Mouse (Mus musculus): Measurements from ENCODE around the gene Rhd. TPM values are rescaled to one million over a fixed set of nuclear protein-coding genes. Genes with fewer than 3 reads are reported as not detected.

The Rhd gene
- total and polyA plus RNA-seq, 3 experiments: 0.79 to 1.3 (median 1.1) TPM

GRCm38 (mm10) chr4:134861884-134862283 lies 2.5 kb upstream of the Rhd start:
- Histone ChIP-seq H3K9me3 (replicated peaks; ENCODE audit: low read length) (no peaks in the 10 kb centered on the region), H3K79me2 (replicated peaks; ENCODE audit: control insufficient read depth, extremely low read depth, insufficient read depth, poor library complexity, severe bottlenecking) (no peaks in the 10 kb centered on the region), H3K4me2 (ENCODE audit: insufficient read depth, low read depth, poor library complexity, severe bottlenecking) (no peak overlapping the region), H3K4me1 (ENCODE audit: control insufficient read depth in 1 of 2, insufficient read depth in 2 of 2) (peaks cover 0 to 4% of the 10 kb centered on the region in 2 experiments; a peak in 1 of 4 replicates), H3K36me3 (replicated peaks in 1 of 2; ENCODE audit: control insufficient read depth in 1 of 2, insufficient read depth in 1 of 2, low read length in 1 of 2) (no peaks in the 10 kb centered on the region), H3K9ac (ENCODE audit: insufficient read depth, low read depth) (no peak overlapping the region), H3K4me3 (replicated peaks in 1 of 3; ENCODE audit: low read depth in 2 of 3, low read length in 2 of 3, poor library complexity in 1 of 3) (no peak overlapping the region), H3K27ac (ENCODE audit: insufficient read depth, low read depth) (no peak overlapping the region), H3K27me3 (replicated peaks) (peaks cover 28% of the 10 kb centered on the region)
- TF ChIP-seq PAX5 (IDR thresholded peaks at IDR 0.05; ENCODE audit: low read length) (no peak), ZMIZ1 (IDR thresholded peaks at IDR 0.05; ENCODE audit: low read depth, low read length) (no peak), UBTF (IDR thresholded peaks at IDR 0.05; ENCODE audit: low read depth, low read length) (no peak), EP300 (IDR thresholded peaks at IDR 0.05; ENCODE audit: low read length) (no peak), ZC3H11A (IDR thresholded peaks at IDR 0.05; ENCODE audit: low read depth, low read length) (no peak), SIN3A (IDR thresholded peaks at IDR 0.05; ENCODE audit: low read length) (no peak), CHD2 (IDR thresholded peaks at IDR 0.05; ENCODE audit: low read length) (no peak), SMC3 (IDR thresholded peaks at IDR 0.05; ENCODE audit: low read depth, low read length) (no peak), IRF4 (IDR thresholded peaks at IDR 0.05; ENCODE audit: low read depth, low read length) (no peak), ZNF384 (IDR thresholded peaks at IDR 0.05; ENCODE audit: low read depth, low read length) (no peak), GABPA (IDR thresholded peaks at IDR 0.05; ENCODE audit: insufficient replicate concordance, low read depth, low read length) (no peak), MAZ (IDR thresholded peaks at IDR 0.05; ENCODE audit: low read depth, low read length) (no peak), CTCF (conservative IDR thresholded peaks at IDR 0.05 in 1 of 2, IDR thresholded peaks at IDR 0.05 in 1 of 2; ENCODE audit: low read depth in 2 of 2, low read length in 2 of 2) (no peak), MYC (IDR thresholded peaks at IDR 0.05; ENCODE audit: low read depth, low read length) (no peak), NRF1 (IDR thresholded peaks at IDR 0.05; ENCODE audit: low read depth, low read length) (no peak), JUN (IDR thresholded peaks at IDR 0.05; ENCODE audit: insufficient read depth, low read depth, low read length) (no peak), MAX (IDR thresholded peaks at IDR 0.05; ENCODE audit: low read length) (no peak)
- dilution Hi-C loops (cut with MboI; ENCODE audit: extremely low pct_ligation_motif_present, extremely low pct_unique_long_range_greater_than_20kb, low sequenced_read_pairs) (no loop called here), in situ Hi-C loops (cut with MboI; ENCODE audit: low pct_ligation_motif_present, low pct_unique_long_range_greater_than_20kb, low sequenced_read_pairs) (no loop called here)
- no peak for DNase-seq (ENCODE audit: extremely low read depth)

- no peak overlapping the region for H3K9ac ChIP-seq (ENCODE audit: insufficient read depth, low read depth)
- H3K4me3 ChIP-seq (replicated peaks in 1 of 3; ENCODE audit: low read depth in 2 of 3, low read length in 2 of 3, poor library complexity in 1 of 3): no peak overlapping the region
- H3K4me1 ChIP-seq (ENCODE audit: control insufficient read depth in 1 of 2, insufficient read depth in 2 of 2): peaks cover 0 to 4% of the 10 kb centered on the region in 2 experiments; a peak in 1 of 4 replicates
- no peaks in the 10 kb centered on the region for H3K36me3 ChIP-seq (replicated peaks in 1 of 2; ENCODE audit: control insufficient read depth in 1 of 2, insufficient read depth in 1 of 2, low read length in 1 of 2)
- dilution Hi-C loops (cut with MboI; ENCODE audit: extremely low pct_ligation_motif_present, extremely low pct_unique_long_range_greater_than_20kb, low sequenced_read_pairs) (no loop called here), in situ Hi-C loops (cut with MboI; ENCODE audit: low pct_ligation_motif_present, low pct_unique_long_range_greater_than_20kb, low sequenced_read_pairs) (no loop called here)
- H3K79me2 ChIP-seq (replicated peaks; ENCODE audit: control insufficient read depth, extremely low read depth, insufficient read depth, poor library complexity, severe bottlenecking): no peaks in the 10 kb centered on the region
- H3K27ac ChIP-seq (ENCODE audit: insufficient read depth, low read depth): no peak overlapping the region
- TF ChIP-seq BHLHE40 (IDR thresholded peaks at IDR 0.05; ENCODE audit: low read depth, low read length): no peak
- no peak for TF ChIP-seq POLR2AphosphoS2 (IDR thresholded peaks at IDR 0.05; ENCODE audit: low read depth, low read length)
- no peak for TF ChIP-seq TCF12 (IDR thresholded peaks at IDR 0.05; ENCODE audit: low read depth, low read length)
- TF ChIP-seq CHD1 (IDR thresholded peaks at IDR 0.05; ENCODE audit: low read depth, low read length): no peak
- no peak for TF ChIP-seq GABPA (IDR thresholded peaks at IDR 0.05; ENCODE audit: insufficient replicate concordance, low read depth, low read length)
- no peak for TF ChIP-seq JUN (IDR thresholded peaks at IDR 0.05; ENCODE audit: insufficient read depth, low read depth, low read length)
- no peak for DNase-seq (ENCODE audit: extremely low read depth)
- H3K9me3 ChIP-seq (replicated peaks; ENCODE audit: low read length): no peaks in the 10 kb centered on the region
- no peak overlapping the region for H3K4me2 ChIP-seq (ENCODE audit: insufficient read depth, low read depth, poor library complexity, severe bottlenecking)
- peaks cover 32% of the 10 kb centered on the region for H3K27me3 ChIP-seq (replicated peaks)
These were observed 1.3 kb upstream of the Rhd start for GRCm38 (mm10) chr4:134862996-134863395.

Data from CH12.LX (cell line).